Mouse (Mus musculus): ENCODE data around the gene Mfsd4b5.

GRCm38 (mm10) chr10:40026546-40026945 lies 40.1 kb upstream of the Mfsd4b5 start:
- TF ChIP-seq CTCF (IDR thresholded peaks at IDR 0.05; ENCODE audit: low read depth) (no peak), EP300 (optimal IDR thresholded peaks at IDR 0.05) (no peak)
